Mouse (Mus musculus) forebrain, embryonic 11.5 days (tissue): Measurements from ENCODE around the gene Pofut1. TPM values are rescaled to one million over a fixed set of nuclear protein-coding genes. Genes with fewer than 3 reads are reported as not detected.

ENCODE experiments used
- ATAC-seq: fragments of 200-750 bp; cut with Nextera tagmentation; replicated peaks from 2 replicates; pipeline ENCODE4 v1.8.0; 2017; ENCODE audit warnings: moderate TSS enrichment; ENCODE audit not compliant: low FRiP score
- DNase-seq: peaks from one replicate; pipeline ENCODE4 v3.0.0-alpha.2; 2017; ENCODE audit warnings: low spot score
- H3K27ac ChIP-seq: fragments of 300-500 bp; sonication (generic); 2 replicates; pipeline ENCODE4 v1.5.1; 2014; ENCODE audit warnings: low read depth, low read length
- H3K27me3 ChIP-seq: fragments of 300-500 bp; sonication (generic); 2 replicates; pipeline ENCODE4 v1.6.1; 2014; ENCODE audit warnings: mild to moderate bottlenecking, low read length, mixed read lengths; ENCODE audit not compliant: control insufficient read depth, insufficient read depth
- H3K36me3 ChIP-seq: fragments of 300-500 bp; sonication (generic); 2 replicates; pipeline ENCODE4 v1.6.1; 2014; ENCODE audit warnings: mild to moderate bottlenecking, low read length, moderate library complexity, mixed read lengths; ENCODE audit not compliant: control insufficient read depth, insufficient read depth
- H3K4me1 ChIP-seq: fragments of 300-500 bp; sonication (generic); replicated peaks from 2 replicates; pipeline ENCODE4 v1.6.1; 2014; ENCODE audit warnings: low read length, mixed read lengths; ENCODE audit not compliant: control insufficient read depth, insufficient read depth
- H3K4me2 ChIP-seq: fragments of 300-500 bp; sonication (generic); 2 replicates; pipeline ENCODE4 v1.6.1; 2014; ENCODE audit warnings: low read depth, mild to moderate bottlenecking, low read length, moderate library complexity, mixed read lengths; ENCODE audit not compliant: severe bottlenecking
- H3K4me3 ChIP-seq: fragments of 300-500 bp; sonication (generic); 2 replicates; pipeline ENCODE4 v1.5.1; 2014; ENCODE audit warnings: low read depth, low read length
- H3K9ac ChIP-seq: fragments of 300-500 bp; sonication (generic); 2 replicates; pipeline ENCODE4 v1.6.1; 2014; ENCODE audit warnings: low read length
- H3K9me3 ChIP-seq: fragments of 300-500 bp; sonication (generic); 2 replicates; pipeline ENCODE4 v1.6.1; 2016; ENCODE audit warnings: low read length, mixed read lengths; ENCODE audit not compliant: control insufficient read depth
- WGBS: fragments of 180-500 bp; shearing (Covaris S2); extraction: QIAGEN DNeasy Blood & Tissue Kit; methylation state at CpG from one replicate; pipeline ENCODE4 v1.1.7; 2014; 5-methylcytosine and 5-hydroxymethylcytosine counted together
- polyA plus RNA-seq: library from polyadenylated mRNA; unstranded; fragments of >200 nt; fragmentation: Nextera tagmentation; extraction: Ambion mirVana; gene quantifications from 2 replicates; pipeline ENCODE4 v1.2.1, GENCODE M21; 2014

Gene Pofut1
- 7.2 and 8.1 TPM in 2 replicates for polyA plus RNA-seq

DNA sequence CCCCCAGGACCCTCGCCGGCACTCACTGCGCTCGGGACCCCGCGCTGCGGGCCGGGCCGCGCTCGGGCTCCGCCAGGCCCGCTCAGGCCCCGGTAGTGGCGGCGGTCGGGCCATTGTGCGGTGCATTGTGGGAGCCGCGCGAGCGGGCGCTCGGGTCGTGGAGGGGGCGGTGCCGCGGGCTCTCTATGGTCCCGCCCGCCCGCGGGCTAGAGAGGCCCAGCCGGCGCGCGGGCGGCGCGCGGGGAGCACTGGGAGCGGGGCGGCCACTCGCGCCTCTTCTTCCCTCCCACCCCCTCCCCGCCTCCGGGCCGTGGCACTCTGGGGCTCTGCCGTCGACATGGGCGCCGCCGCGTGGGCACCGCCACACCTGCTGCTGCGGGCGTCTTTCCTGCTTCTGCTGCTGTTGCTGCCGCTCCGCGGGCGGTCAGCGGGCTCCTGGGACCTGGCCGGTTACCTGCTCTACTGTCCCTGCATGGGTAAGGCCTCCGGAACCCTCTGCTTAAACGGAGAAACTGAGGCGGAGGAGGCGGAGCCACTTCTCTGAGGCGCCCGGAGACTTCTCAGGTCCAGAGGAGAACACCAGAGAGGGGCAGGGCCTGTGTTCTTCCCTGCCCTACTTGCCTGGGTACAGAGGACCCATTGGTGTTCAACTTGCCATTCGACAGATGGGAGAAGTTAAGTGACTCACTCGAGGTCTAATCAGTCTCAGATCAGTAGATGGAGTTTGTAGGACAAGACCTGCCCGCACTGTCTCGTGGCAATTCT lies at the start of gene Pofut1, which contains the start of gene Plagl2:
Gene Pofut1, plus strand, starts transcription at position 284 of the 765 bp plus-strand sequence.
Gene Plagl2, minus strand, starts transcription at position 177 of the 765 bp plus-strand sequence.
- peak; percentile 97 for ATAC-seq
- H3K4me2 ChIP-seq, result peak within 1 kb of the TSS; percentile 87
- H3K4me3 ChIP-seq, result peak within 1 kb of the TSS; percentile 99
- H3K27me3 ChIP-seq, result no peaks in the 10 kb centered on the region
- H3K4me1 ChIP-seq, result peaks cover 6% of the 10 kb centered on the region; the same call in 1 of the 2 replicates
- peak within 1 kb of the TSS; percentile 81 for H3K27ac ChIP-seq
- WGBS, result under 1% methylated on average over 56 of the region's 72 CpGs
- peak; percentile 94 for DNase-seq
- H3K36me3 ChIP-seq, result no peaks in the 10 kb centered on the region
- no peaks in the 10 kb centered on the region for H3K9me3 ChIP-seq
- peak within 1 kb of the TSS; percentile 99 for H3K9ac ChIP-seq

DNA sequence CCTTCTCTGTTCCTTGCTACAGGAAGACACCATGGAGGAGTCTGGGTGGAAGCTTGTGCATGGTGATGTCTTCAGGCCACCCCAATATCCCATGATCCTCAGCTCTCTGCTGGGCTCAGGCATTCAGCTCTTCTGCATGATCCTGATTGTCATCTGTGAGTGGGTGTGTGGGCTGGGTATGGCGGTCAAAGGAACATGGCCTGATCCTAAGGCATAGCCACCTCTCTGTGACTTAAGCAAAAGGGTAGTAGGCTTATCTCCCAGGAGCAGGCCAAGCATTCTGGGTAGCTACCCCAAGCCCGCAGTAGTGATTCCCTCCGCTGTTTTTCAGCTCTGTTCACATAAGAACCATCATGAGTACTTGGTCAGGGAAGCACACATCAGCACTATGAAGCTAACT lies 47.1 kb upstream of the Pofut1 start:
- H3K4me3 ChIP-seq, result no peak overlapping the region
- no peak for DNase-seq
- no peaks in the 10 kb centered on the region for H3K9me3 ChIP-seq
- ATAC-seq, result no peak
- H3K4me1 ChIP-seq, result no peaks in the 10 kb centered on the region
- no peaks in the 10 kb centered on the region; the same call in 1 of the 2 replicates for H3K36me3 ChIP-seq
- no peak overlapping the region for H3K27ac ChIP-seq
- H3K4me2 ChIP-seq, result no peak overlapping the region
- no peaks in the 10 kb centered on the region for H3K27me3 ChIP-seq
- no peak overlapping the region for H3K9ac ChIP-seq
- 92% methylated on average over 3 of the region's 3 CpGs for WGBS

DNA sequence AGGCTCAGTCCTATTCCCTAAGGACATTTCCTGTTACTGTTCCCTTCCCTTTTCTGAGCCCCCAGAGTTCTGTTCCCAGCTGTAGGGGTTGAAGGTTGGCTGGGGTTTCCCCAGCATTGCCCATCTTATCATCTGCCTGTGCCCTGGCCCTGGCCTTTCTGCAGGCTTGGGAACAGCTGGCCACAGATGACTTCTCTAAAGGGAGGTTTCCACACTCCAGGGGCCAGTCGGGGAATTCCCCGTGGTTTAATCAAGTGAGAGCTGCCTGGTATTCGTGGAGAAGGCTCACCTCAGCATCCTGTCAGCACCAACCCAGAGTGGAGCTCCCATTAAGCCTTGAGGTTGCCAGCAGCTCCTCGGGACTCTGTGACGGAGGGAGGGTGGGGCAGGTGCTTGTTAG lies 42.8 kb upstream of the Pofut1 start:
- Histone ChIP-seq H3K36me3 (no peaks in the 10 kb centered on the region; the same call in 1 of the 2 replicates), H3K4me1 (0 out of 2 replicates have a peak, but pooled peaks cover 2% of the 10 kb centered on the region), H3K4me3 (no peak overlapping the region), H3K27me3 (no peaks in the 10 kb centered on the region), H3K9me3 (no peaks in the 10 kb centered on the region), H3K27ac (no peak overlapping the region), H3K9ac (no peak overlapping the region), H3K4me2 (no peak overlapping the region)
- DNase-seq (no peak), ATAC-seq (no peak)
- 84% methylated on average over 5 of the region's 5 CpGs for WGBS

DNA sequence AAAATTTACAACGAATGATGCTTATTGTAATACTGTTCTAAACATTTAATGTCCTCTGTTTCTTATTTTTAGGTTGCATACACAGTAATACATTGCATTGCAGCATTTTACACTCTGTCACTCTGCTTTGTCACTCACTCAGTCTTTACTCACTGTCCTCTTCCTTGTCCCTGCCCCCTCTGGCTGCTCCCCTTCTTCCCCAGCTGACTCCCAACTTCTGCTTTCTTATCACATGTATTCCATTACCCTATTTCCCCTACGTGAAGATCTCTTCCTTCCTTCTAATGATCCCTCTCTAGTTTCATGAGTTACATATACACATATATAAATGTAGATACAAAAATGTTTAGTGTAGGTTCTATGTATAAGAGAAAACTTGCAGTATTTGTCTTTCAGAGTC lies 42.2 kb upstream of the Pofut1 start:
- H3K4me2 ChIP-seq, result no peak overlapping the region
- no peaks in the 10 kb centered on the region for H3K27me3 ChIP-seq
- no peak overlapping the region for H3K9ac ChIP-seq
- H3K9me3 ChIP-seq, result no peaks in the 10 kb centered on the region
- WGBS, result 94% methylated on average over 2 of the region's 2 CpGs
- DNase-seq (no peak), ATAC-seq (no peak)
- no peaks in the 10 kb centered on the region; the same call in 1 of the 2 replicates for H3K36me3 ChIP-seq
- H3K27ac ChIP-seq, result no peak overlapping the region
- H3K4me1 ChIP-seq, result 0 out of 2 replicates have a peak, but pooled peaks cover 2% of the 10 kb centered on the region
- H3K4me3 ChIP-seq, result no peak overlapping the region

DNA sequence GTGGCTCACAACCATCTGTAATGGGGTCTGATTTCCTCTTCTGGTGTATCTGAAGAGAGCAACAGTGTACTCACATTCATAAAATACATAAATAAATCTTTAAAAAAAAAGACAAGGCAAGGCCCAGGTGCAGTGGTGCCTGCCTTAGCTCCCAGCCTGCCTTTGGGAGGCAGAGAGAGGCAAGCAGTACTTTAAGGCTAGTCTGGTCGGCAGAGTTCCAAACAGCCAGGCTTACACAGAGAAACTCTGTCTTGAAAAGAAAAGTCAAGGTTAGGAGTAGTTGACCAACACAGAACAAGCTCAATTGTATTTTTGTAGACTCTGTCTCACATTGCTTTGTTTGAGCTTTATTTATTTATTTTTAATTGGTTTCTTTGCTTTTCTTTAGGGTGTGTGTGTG lies 38.6 kb upstream of the Pofut1 start:
- H3K4me2 ChIP-seq, result no peak overlapping the region
- ATAC-seq, result no peak
- no peak for DNase-seq
- H3K9me3 ChIP-seq, result no peaks in the 10 kb centered on the region
- H3K4me1 ChIP-seq, result 0 out of 2 replicates have a peak, but pooled peaks cover 2% of the 10 kb centered on the region
- no peak overlapping the region for H3K9ac ChIP-seq
- 56% methylated on average over 1 of the region's 1 CpGs for WGBS
- no peaks in the 10 kb centered on the region for H3K27me3 ChIP-seq
- no peak overlapping the region for H3K4me3 ChIP-seq
- no peaks in the 10 kb centered on the region; the same call in 1 of the 2 replicates for H3K36me3 ChIP-seq
- no peak overlapping the region for H3K27ac ChIP-seq

DNA sequence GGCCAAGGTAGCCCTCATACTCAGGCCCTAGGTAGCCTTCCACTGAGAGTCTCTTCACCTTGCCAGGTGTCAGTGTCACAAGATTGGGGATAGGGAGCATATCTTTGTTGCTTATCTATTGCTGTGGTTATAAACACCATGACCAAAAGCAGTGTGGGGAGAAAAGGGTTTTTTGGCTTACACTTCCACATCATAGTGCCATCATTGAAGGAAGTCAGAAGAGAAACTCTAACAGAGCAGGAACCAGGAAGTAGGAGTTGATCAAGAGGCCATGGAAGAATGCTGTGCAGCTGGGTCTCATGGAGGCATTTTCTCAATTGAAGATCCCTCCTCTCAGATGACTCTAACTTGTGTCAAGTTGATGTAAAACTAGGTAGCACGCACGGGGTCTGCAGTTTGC lies 33.2 kb upstream of the Pofut1 start:
- ATAC-seq, result no peak
- no peak overlapping the region for H3K4me2 ChIP-seq
- H3K36me3 ChIP-seq, result no peaks in the 10 kb centered on the region; the same call in 1 of the 2 replicates
- H3K4me3 ChIP-seq, result no peak overlapping the region
- no peak for DNase-seq
- no peaks in the 10 kb centered on the region for H3K27me3 ChIP-seq
- H3K4me1 ChIP-seq, result no peaks in the 10 kb centered on the region
- H3K9me3 ChIP-seq, result no peaks in the 10 kb centered on the region
- 97% methylated on average over 2 of the region's 2 CpGs for WGBS
- H3K9ac ChIP-seq, result no peak overlapping the region
- no peak overlapping the region for H3K27ac ChIP-seq

DNA sequence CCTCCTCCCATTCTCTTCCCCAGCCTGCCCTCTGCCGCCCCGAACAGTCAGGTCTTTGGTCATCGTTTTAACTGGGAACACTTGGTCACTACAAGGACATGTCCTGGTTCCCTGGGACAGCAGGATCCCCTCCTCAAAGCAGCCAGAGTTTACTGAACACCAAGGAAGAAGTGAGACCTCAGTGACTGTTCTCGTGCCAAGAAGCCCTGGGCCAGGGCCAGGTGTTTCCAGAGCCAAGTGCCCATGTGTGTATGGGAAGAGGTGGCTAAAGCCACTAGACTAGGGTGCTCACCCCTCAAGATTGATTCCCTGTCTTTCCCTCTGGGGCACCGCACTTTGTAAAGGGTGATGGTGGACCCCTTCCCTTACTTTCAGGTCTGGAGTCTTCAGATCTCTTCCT lies 32.0 kb upstream of the Pofut1 start:
- Histone ChIP-seq H3K27me3 (no peaks in the 10 kb centered on the region), H3K9me3 (no peaks in the 10 kb centered on the region), H3K27ac (no peak overlapping the region), H3K4me1 (no peaks in the 10 kb centered on the region), H3K36me3 (no peaks in the 10 kb centered on the region; the same call in 1 of the 2 replicates), H3K4me2 (no peak overlapping the region), H3K9ac (no peak overlapping the region), H3K4me3 (no peak overlapping the region)
- WGBS, result 95% methylated on average over 5 of the region's 5 CpGs
- DNase-seq (no peak), ATAC-seq (no peak)

DNA sequence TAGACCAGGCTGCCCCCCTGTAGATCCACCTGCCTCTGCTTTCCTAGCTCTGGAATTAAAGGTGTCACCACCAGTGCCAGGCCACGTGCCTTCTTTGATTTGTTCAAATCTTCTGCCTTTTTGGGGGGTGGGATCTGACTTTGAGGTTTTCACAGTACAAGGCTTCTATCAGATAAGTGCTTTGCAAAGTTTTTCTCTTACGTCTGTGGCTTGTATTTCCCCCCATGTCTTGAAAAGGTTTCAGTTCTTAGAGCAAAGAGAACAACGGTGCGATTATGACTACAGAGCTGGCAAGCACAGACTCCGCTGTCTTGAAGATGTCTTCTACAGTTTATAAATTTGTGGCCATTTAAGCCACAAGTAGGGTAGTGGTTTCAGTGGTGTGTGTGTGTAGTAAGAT lies 29.9 kb upstream of the Pofut1 start:
- H3K36me3 ChIP-seq, result no peaks in the 10 kb centered on the region; the same call in 1 of the 2 replicates
- WGBS, result 94% methylated on average over 5 of the region's 5 CpGs
- H3K9me3 ChIP-seq, result no peaks in the 10 kb centered on the region
- no peak overlapping the region for H3K4me2 ChIP-seq
- no peaks in the 10 kb centered on the region for H3K27me3 ChIP-seq
- H3K9ac ChIP-seq, result no peak overlapping the region
- DNase-seq, result no peak
- no peak overlapping the region for H3K4me3 ChIP-seq
- H3K4me1 ChIP-seq, result no peaks in the 10 kb centered on the region
- ATAC-seq, result no peak
- H3K27ac ChIP-seq, result no peak overlapping the region
